Mouse (Mus musculus) liver, adult 2 months (tissue): ENCODE measurements around the gene St7. TPM values are rescaled to one million over a fixed set of nuclear protein-coding genes. Genes with fewer than 3 reads are reported as not detected.

ENCODE experiments used
- DNase-seq: peaks from one replicate; pipeline ENCODE4 v3.0.0-alpha.2; 2011; ENCODE audit warnings: low read depth, low spot score; ENCODE audit errors: extremely low read depth
- H3K27ac ChIP-seq: fragments of 200-500 bp; replicated peaks from 2 replicates; pipeline ENCODE4 v1.5.1; 2012; ENCODE audit warnings: low read depth, mild to moderate bottlenecking, control low read depth, inconsistent platforms, low read length; ENCODE audit not compliant: insufficient read depth
- H3K27me3 ChIP-seq: fragments of 200-500 bp; 2 replicates; pipeline ENCODE4 v1.6.1; 2012; ENCODE audit warnings: mild to moderate bottlenecking, moderate library complexity, low read length, inconsistent platforms; ENCODE audit not compliant: control insufficient read depth, insufficient read depth
- H3K36me3 ChIP-seq: fragments of 200-500 bp; 2 replicates; pipeline ENCODE4 v1.6.1; 2012; ENCODE audit warnings: low read length, inconsistent platforms; ENCODE audit not compliant: control insufficient read depth, insufficient read depth
- H3K4me1 ChIP-seq: fragments of 200-500 bp; 2 replicates; pipeline ENCODE4 v1.6.1; 2011; ENCODE audit warnings: low read length; ENCODE audit not compliant: control insufficient read depth, insufficient read depth
- H3K4me3 ChIP-seq: fragments of 200-500 bp; 2 replicates; pipeline ENCODE4 v1.5.1; 2011; ENCODE audit warnings: low read depth, mild to moderate bottlenecking, control low read depth, low read length, moderate library complexity; ENCODE audit not compliant: insufficient read depth
- H3K79me2 ChIP-seq: fragments of 200-500 bp; 2 replicates; pipeline ENCODE4 v1.6.1; 2012; ENCODE audit warnings: inconsistent platforms, mild to moderate bottlenecking, low read length, moderate library complexity; ENCODE audit not compliant: control insufficient read depth, insufficient read depth
- H3K9ac ChIP-seq: fragments of 200-500 bp; 2 replicates; pipeline ENCODE4 v1.6.1; 2012; ENCODE audit warnings: low read depth, mild to moderate bottlenecking, control low read depth, inconsistent platforms, low read length
- CTCF ChIP-seq: fragments of 200-500 bp; IDR thresholded peaks from 2 replicates; pipeline ENCODE4 v1.5.1; 2011; ENCODE audit warnings: low read depth, low read length, control low read depth
- POLR2A ChIP-seq: fragments of 200-500 bp; IDR thresholded peaks from 2 replicates; pipeline ENCODE4 v1.6.1; 2011; ENCODE audit warnings: low read length, control low read depth; ENCODE audit not compliant: insufficient read depth; ENCODE audit errors: extremely low read depth
- WGBS: fragments of 180-500 bp; shearing (Covaris S2); methylation state at CpG from one replicate; pipeline ENCODE4 v1.1.7; 2018; 5-methylcytosine and 5-hydroxymethylcytosine counted together
- polyA plus RNA-seq: library from polyadenylated mRNA; depleted of rRNA; stranded (reverse); fragments of >200 nt; gene quantifications from 2 replicates; pipeline ENCODE4 v1.2.3, GENCODE M21; 2012
- total RNA-seq: library from RNA; depleted of rRNA; stranded (reverse); fragments of >200 nt; gene quantifications from 2 replicates; pipeline ENCODE4 v1.2.3, GENCODE M21; 2014

St7 gene
- total and polyA plus RNA-seq, 2 experiments = 5.7 to 8.8 TPM

DNA sequence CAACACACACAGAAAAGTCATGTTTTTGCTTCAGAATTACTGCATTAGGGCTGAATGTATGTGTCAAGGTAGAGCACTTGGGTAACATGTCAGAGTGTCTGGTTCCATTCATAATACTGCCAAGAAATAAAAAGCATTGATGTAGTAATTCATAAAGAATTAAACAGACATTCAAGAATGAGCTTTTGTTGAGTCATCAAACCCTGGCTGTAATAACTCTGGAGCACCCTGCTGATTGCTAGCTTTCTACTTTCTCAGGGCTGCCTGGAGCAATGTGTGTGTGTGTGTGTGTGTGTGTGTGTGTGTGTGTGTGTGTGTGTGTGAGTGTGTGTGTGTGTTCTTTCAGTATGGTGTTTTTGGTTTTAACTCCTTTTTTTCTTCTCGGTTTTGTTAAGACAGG, 78.7 kb downstream of the St7 start:
- no peak for DNase-seq
- Histone ChIP-seq H3K27ac (no peak overlapping the region), H3K4me3 (no peak overlapping the region), H3K79me2 (no peaks in the 10 kb centered on the region; the same call in 1 of the 2 replicates), H3K36me3 (no peaks in the 10 kb centered on the region), H3K27me3 (no peaks in the 10 kb centered on the region), H3K4me1 (peaks cover 5% of the 10 kb centered on the region), H3K9ac (no peak overlapping the region)
- TF ChIP-seq CTCF = no peak
- no peak for TF ChIP-seq POLR2A
- WGBS = 75% methylated on average over 1 of the region's 1 CpGs

DNA sequence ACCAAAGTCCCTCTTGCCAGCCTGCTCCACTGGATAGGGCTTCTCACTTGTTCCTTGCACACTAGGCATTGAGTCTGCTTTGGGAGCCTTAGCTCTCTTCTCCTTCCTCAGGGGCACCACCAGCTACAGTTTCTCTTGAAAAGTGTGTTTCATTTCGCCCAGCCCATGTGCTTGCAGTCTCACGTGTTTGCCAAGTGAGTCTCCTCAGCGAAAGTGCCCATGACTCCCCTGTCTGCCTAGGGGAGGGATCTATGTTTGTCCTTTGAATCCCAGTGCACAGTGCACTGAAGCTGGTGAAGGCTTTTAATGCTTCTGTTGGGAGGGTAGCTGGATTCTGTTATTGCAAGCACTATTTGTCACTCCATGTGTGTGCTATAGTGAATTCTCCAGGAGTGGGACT, 79.8 kb downstream of the St7 start:
- peaks cover 5% of the 10 kb centered on the region for H3K4me1 ChIP-seq
- no peaks in the 10 kb centered on the region for H3K27me3 ChIP-seq
- H3K4me3 ChIP-seq = no peak overlapping the region
- H3K79me2 ChIP-seq = peaks cover 2% of the 10 kb centered on the region; the same call in 1 of the 2 replicates
- H3K36me3 ChIP-seq = no peaks in the 10 kb centered on the region
- H3K27ac ChIP-seq = no peak overlapping the region
- 40% methylated on average over 3 of the region's 3 CpGs for WGBS
- DNase-seq = peak; percentile 57
- TF ChIP-seq CTCF (no peak), POLR2A (no peak)
- H3K9ac ChIP-seq = no peak overlapping the region

- TF ChIP-seq POLR2A (no peak), CTCF (no peak)
- H3K36me3 ChIP-seq = no peaks in the 10 kb centered on the region
- no peak overlapping the region for H3K4me3 ChIP-seq
- no peak overlapping the region for H3K27ac ChIP-seq
- peaks cover 5% of the 10 kb centered on the region for H3K4me1 ChIP-seq
- no peaks in the 10 kb centered on the region for H3K27me3 ChIP-seq
- peaks cover 2% of the 10 kb centered on the region; the same call in 1 of the 2 replicates for H3K79me2 ChIP-seq
- 75% methylated on average over 7 of the region's 7 CpGs for WGBS
- DNase-seq = no peak
- no peak overlapping the region for H3K9ac ChIP-seq
Measured at GRCm38 (mm10) chr6:17776041-17776440, 83.3 kb downstream of the St7 start.

GRCm38 (mm10) chr6:17777018-17777799, 84.5 kb downstream of the St7 start:
- no peak overlapping the region for H3K4me3 ChIP-seq
- 93% methylated on average over 6 of the region's 6 CpGs for WGBS
- no peak overlapping the region for H3K9ac ChIP-seq
- peaks cover 2% of the 10 kb centered on the region; the same call in 1 of the 2 replicates for H3K79me2 ChIP-seq
- no peak overlapping the region for H3K27ac ChIP-seq
- no peaks in the 10 kb centered on the region for H3K27me3 ChIP-seq
- peaks cover 4% of the 10 kb centered on the region for H3K4me1 ChIP-seq
- no peak for TF ChIP-seq CTCF
- TF ChIP-seq POLR2A = no peak
- no peaks in the 10 kb centered on the region for H3K36me3 ChIP-seq
- DNase-seq = no peak

DNA sequence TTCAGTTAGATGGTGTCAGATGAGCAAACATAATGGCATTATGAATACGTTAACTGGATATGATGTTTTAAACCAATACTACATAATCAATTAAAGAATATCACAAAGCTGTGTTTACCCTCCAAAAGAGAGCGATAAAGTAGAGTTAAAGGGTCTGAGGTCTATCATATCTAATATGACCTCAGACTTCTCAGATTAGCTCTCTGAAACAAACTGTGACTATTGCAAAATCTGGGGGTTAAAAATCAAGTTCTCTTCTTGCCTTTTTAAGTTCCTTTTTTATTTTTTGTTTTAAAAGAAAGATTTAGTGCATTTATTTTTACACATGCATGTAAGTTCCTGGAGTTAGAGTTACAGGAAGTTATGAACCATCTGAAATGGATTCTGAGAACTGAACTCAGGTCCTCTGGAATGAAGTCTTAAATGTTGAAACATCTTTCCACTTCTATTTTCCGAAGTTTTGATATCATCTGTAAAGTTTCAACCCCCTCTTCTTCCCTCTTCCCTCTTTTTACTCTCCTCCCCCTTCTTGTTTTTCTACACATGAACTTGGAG, 86.0 kb downstream of the St7 start:
- no peak overlapping the region for H3K27ac ChIP-seq
- DNase-seq = peak; percentile 22
- H3K79me2 ChIP-seq = peaks cover 3% of the 10 kb centered on the region; the same call in 1 of the 2 replicates
- H3K4me1 ChIP-seq = no peaks in the 10 kb centered on the region; the same call in 1 of the 2 replicates
- no peak overlapping the region for H3K4me3 ChIP-seq
- TF ChIP-seq CTCF = no peak
- no peak for TF ChIP-seq POLR2A
- H3K36me3 ChIP-seq = no peaks in the 10 kb centered on the region
- WGBS = 84% methylated on average over 3 of the region's 3 CpGs
- H3K27me3 ChIP-seq = no peaks in the 10 kb centered on the region
- no peak overlapping the region for H3K9ac ChIP-seq

GRCm38 (mm10) chr6:17783511-17783910, 90.8 kb downstream of the St7 start:
- H3K27me3 ChIP-seq = no peaks in the 10 kb centered on the region
- peaks cover 3% of the 10 kb centered on the region; the same call in 1 of the 2 replicates for H3K79me2 ChIP-seq
- no peaks in the 10 kb centered on the region for H3K36me3 ChIP-seq
- no peak overlapping the region for H3K9ac ChIP-seq
- peaks cover 3% of the 10 kb centered on the region; the same call in 1 of the 2 replicates for H3K4me1 ChIP-seq
- TF ChIP-seq CTCF = no peak
- no peak for TF ChIP-seq POLR2A
- H3K4me3 ChIP-seq = no peak overlapping the region
- no peak for DNase-seq
- 95% methylated on average over 1 of the region's 1 CpGs for WGBS
- no peak overlapping the region for H3K27ac ChIP-seq
